Mouse (Mus musculus) hindbrain, embryonic 10.5 days (tissue): ENCODE data around the gene Trmt5. TPM values are rescaled to one million over a fixed set of nuclear protein-coding genes. Genes with fewer than 3 reads are reported as not detected.

ENCODE experiments used
- DNase-seq: peaks from one replicate; pipeline ENCODE4 v3.0.0-alpha.2; 2017; ENCODE audit warnings: low spot score
- H3K27ac ChIP-seq: fragments of 300-500 bp; sonication (generic); 2 replicates; pipeline ENCODE4 v1.5.1; 2016; ENCODE audit warnings: mild to moderate bottlenecking, moderate library complexity
- H3K27me3 ChIP-seq: fragments of 300-500 bp; sonication (generic); 2 replicates; pipeline ENCODE4 v1.6.1; 2016; ENCODE audit warnings: mild to moderate bottlenecking; ENCODE audit not compliant: poor library complexity, insufficient read depth, severe bottlenecking
- H3K36me3 ChIP-seq: fragments of 300-500 bp; sonication (generic); 2 replicates; pipeline ENCODE4 v1.6.1; 2016; ENCODE audit warnings: mild to moderate bottlenecking, moderate library complexity
- H3K4me1 ChIP-seq: fragments of 300-500 bp; sonication (generic); replicated peaks from 2 replicates; pipeline ENCODE4 v1.6.1; 2016; ENCODE audit warnings: mild to moderate bottlenecking
- H3K4me3 ChIP-seq: fragments of 300-500 bp; sonication (generic); 2 replicates; pipeline ENCODE4 v1.5.1; 2016; ENCODE audit warnings: mild to moderate bottlenecking, moderate library complexity
- H3K9me3 ChIP-seq: fragments of 300-500 bp; sonication (generic); 2 replicates; pipeline ENCODE4 v1.6.1; 2016; ENCODE audit warnings: mild to moderate bottlenecking, moderate library complexity
- WGBS: fragments of 180-500 bp; shearing (Covaris S2); methylation state at CpG from one replicate; pipeline ENCODE4 v1.1.7; 2016; 5-methylcytosine and 5-hydroxymethylcytosine counted together
- polyA plus RNA-seq: library from polyadenylated mRNA; unstranded; fragments of >200 nt; fragmentation: Nextera tagmentation; extraction: Ambion mirVana; gene quantifications from 2 replicates; pipeline ENCODE4 v1.2.1, GENCODE M21; 2016

Trmt5 gene
- polyA plus RNA-seq, 1 experiment from 2014 or later = 18.3 TPM

- Histone ChIP-seq H3K36me3 (0 out of 2 replicates have a peak, but pooled peaks cover 4% of the 10 kb centered on the region), H3K27me3 (no peaks in the 10 kb centered on the region), H3K27ac (no peak overlapping the region), H3K9me3 (peaks cover 9% of the 10 kb centered on the region), H3K4me1 (no peaks in the 10 kb centered on the region), H3K4me3 (no peak overlapping the region)
- DNase-seq = no peak
- WGBS = 94% methylated on average over 1 of the region's 1 CpGs
Measured at GRCm38 (mm10) chr12:73260339-73260738, 26.2 kb downstream of the Trmt5 start.

DNA sequence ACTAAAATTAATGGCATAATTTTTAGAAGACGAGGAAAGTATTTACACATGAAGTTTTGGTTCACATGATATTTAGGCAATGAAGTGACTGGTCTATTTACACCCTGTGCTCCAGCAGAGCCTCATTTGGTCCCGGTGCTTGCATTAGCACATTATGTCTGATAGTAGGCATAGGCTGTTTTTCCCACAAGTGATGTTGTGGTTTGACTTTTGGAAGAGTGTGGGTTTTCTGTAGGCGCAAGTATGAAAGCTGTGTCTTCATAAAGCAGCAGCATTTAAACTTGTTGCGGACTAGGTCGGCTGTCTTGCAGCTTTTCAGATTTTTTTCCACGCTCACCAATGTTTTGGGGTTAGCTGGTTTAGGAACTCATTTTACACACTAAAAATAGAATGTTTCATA lies 27.2 kb downstream of the Trmt5 start:
- H3K27me3 ChIP-seq = no peaks in the 10 kb centered on the region
- DNase-seq = no peak
- H3K27ac ChIP-seq = no peak overlapping the region
- H3K4me1 ChIP-seq = no peaks in the 10 kb centered on the region
- WGBS = 96% methylated on average over 6 of the region's 6 CpGs
- peaks cover 9% of the 10 kb centered on the region for H3K9me3 ChIP-seq
- H3K36me3 ChIP-seq = 0 out of 2 replicates have a peak, but pooled peaks cover 4% of the 10 kb centered on the region
- H3K4me3 ChIP-seq = no peak overlapping the region

- no peak overlapping the region for H3K27ac ChIP-seq
- H3K9me3 ChIP-seq = no peaks in the 10 kb centered on the region
- H3K4me3 ChIP-seq = no peak overlapping the region
- 63% methylated on average over 2 of the region's 2 CpGs for WGBS
- 0 out of 2 replicates have a peak, but pooled peaks cover 4% of the 10 kb centered on the region for H3K36me3 ChIP-seq
- H3K4me1 ChIP-seq = no peaks in the 10 kb centered on the region
- no peak for DNase-seq
- H3K27me3 ChIP-seq = no peaks in the 10 kb centered on the region
Measured at GRCm38 (mm10) chr12:73255006-73255405, 31.5 kb downstream of the Trmt5 start.

- Histone ChIP-seq H3K4me1 (peaks cover 4% of the 10 kb centered on the region), H3K36me3 (no peaks in the 10 kb centered on the region), H3K4me3 (no peak overlapping the region), H3K27ac (no peak overlapping the region), H3K9me3 (no peaks in the 10 kb centered on the region), H3K27me3 (no peaks in the 10 kb centered on the region)
- no peak for DNase-seq
- 85% methylated on average over 5 of the region's 5 CpGs for WGBS
Measured at GRCm38 (mm10) chr12:73245687-73246086, 40.8 kb downstream of the Trmt5 start.

- H3K9me3 ChIP-seq = no peaks in the 10 kb centered on the region
- DNase-seq = peak; percentile 24
- WGBS = 52% methylated on average over 10 of the region's 10 CpGs
Measured at GRCm38 (mm10) chr12:73241960-73242359, 44.5 kb downstream of the Trmt5 start.

GRCm38 (mm10) chr12:73232586-73232985 lies 53.9 kb downstream of the Trmt5 start:
- Histone ChIP-seq H3K27me3 (no peaks in the 10 kb centered on the region), H3K9me3 (no peaks in the 10 kb centered on the region), H3K4me3 (no peak overlapping the region), H3K36me3 (no peaks in the 10 kb centered on the region), H3K27ac (no peak overlapping the region), H3K4me1 (no peaks in the 10 kb centered on the region)
- DNase-seq = no peak
- 82% methylated on average over 2 of the region's 2 CpGs for WGBS

More at GRCm38 (mm10) chr12:73241960-73242359, 44.5 kb downstream of the Trmt5 start:
- H3K27me3 ChIP-seq = no peaks in the 10 kb centered on the region
- H3K27ac ChIP-seq = peak overlapping the region; percentile 29
- peaks cover 4% of the 10 kb centered on the region for H3K4me1 ChIP-seq
- H3K36me3 ChIP-seq = no peaks in the 10 kb centered on the region
- no peak overlapping the region for H3K4me3 ChIP-seq

GRCm38 (mm10) chr12:73231552-73231951 lies 55.0 kb downstream of the Trmt5 start:
- Histone ChIP-seq H3K27ac (no peak overlapping the region), H3K4me3 (no peak overlapping the region), H3K36me3 (no peaks in the 10 kb centered on the region), H3K4me1 (no peaks in the 10 kb centered on the region), H3K9me3 (no peaks in the 10 kb centered on the region), H3K27me3 (no peaks in the 10 kb centered on the region)
- no peak for DNase-seq

GRCm38 (mm10) chr12:73230196-73230595 lies 56.3 kb downstream of the Trmt5 start:
- no peak overlapping the region for H3K4me3 ChIP-seq
- no peak overlapping the region for H3K27ac ChIP-seq
- no peaks in the 10 kb centered on the region for H3K9me3 ChIP-seq
- H3K4me1 ChIP-seq = no peaks in the 10 kb centered on the region
- no peak for DNase-seq
- H3K36me3 ChIP-seq = no peaks in the 10 kb centered on the region
- H3K27me3 ChIP-seq = no peaks in the 10 kb centered on the region

Other genes with a start within 250 kb of the Trmt5 start
- gene Six1, start 232.8 kb downstream of the Trmt5 start, polyA plus RNA-seq = 21.1 and 33.5 TPM in 2 replicates
- gene Six4, start 173.3 kb downstream of the Trmt5 start, polyA plus RNA-seq = 5.0 and 8.6 TPM in 2 replicates
- 29.1 and 36.3 TPM in 2 replicates for gene Mnat1, start 163.0 kb downstream of the Trmt5 start, polyA plus RNA-seq
- gene Slc38a6, start 69 bp upstream of the Trmt5 start, polyA plus RNA-seq = 7.0 and 10.1 TPM in 2 replicates